Mouse (Mus musculus) liver, embryonic 16.5 days (tissue): ENCODE data around the gene Ddx6. TPM values are rescaled to one million over a fixed set of nuclear protein-coding genes. Genes with fewer than 3 reads are reported as not detected.
A peak's percentile ranks its signal among the peaks of the same experiment; 100 is the strongest.

Source experiments
- ATAC-seq: fragments of 200-750 bp; cut with Nextera tagmentation; 2 replicates; pipeline ENCODE4 v1.8.0; 2017; ENCODE audit warnings: low read depth, mild to moderate bottlenecking, moderate number of reproducible peaks, moderate library complexity
- H3K27ac ChIP-seq: fragments of 300-500 bp; sonication (generic); 2 replicates; pipeline ENCODE4 v1.5.1; 2014; ENCODE audit warnings: mild to moderate bottlenecking, low read length
- H3K27me3 ChIP-seq: fragments of 300-500 bp; sonication (generic); 2 replicates; pipeline ENCODE4 v1.6.1; 2014; ENCODE audit warnings: low read depth, low read length, mixed read lengths; ENCODE audit not compliant: control insufficient read depth, insufficient read depth
- H3K36me3 ChIP-seq: fragments of 300-500 bp; sonication (generic); 2 replicates; pipeline ENCODE4 v1.6.1; 2014; ENCODE audit warnings: mild to moderate bottlenecking; ENCODE audit not compliant: control insufficient read depth, insufficient read depth
- H3K4me1 ChIP-seq: fragments of 300-500 bp; sonication (generic); 2 replicates; pipeline ENCODE4 v1.6.1; 2014; ENCODE audit warnings: low read depth, low read length, mixed read lengths; ENCODE audit not compliant: control insufficient read depth
- H3K4me2 ChIP-seq: fragments of 300-500 bp; sonication (generic); 2 replicates; pipeline ENCODE4 v1.6.1; 2014; ENCODE audit warnings: low read depth, low read length, mixed read lengths
- H3K4me3 ChIP-seq: fragments of 300-500 bp; sonication (generic); 2 replicates; pipeline ENCODE4 v1.5.1; 2014; ENCODE audit warnings: low read depth, mild to moderate bottlenecking, low read length
- H3K9ac ChIP-seq: fragments of 300-500 bp; sonication (generic); 2 replicates; pipeline ENCODE4 v1.6.1; 2014; ENCODE audit warnings: low read depth, low read length
- H3K9me3 ChIP-seq: fragments of 300-500 bp; sonication (generic); replicated peaks from 2 replicates; pipeline ENCODE4 v1.6.1; 2016; ENCODE audit warnings: low read length; ENCODE audit not compliant: control insufficient read depth
- WGBS: fragments of 180-500 bp; shearing (Covaris S2); extraction: QIAGEN DNeasy Blood & Tissue Kit; methylation state at CpG from one replicate; pipeline ENCODE4 v1.1.7; 2014; ENCODE audit not compliant: insufficient replicate concordance; 5-methylcytosine and 5-hydroxymethylcytosine counted together
- polyA plus RNA-seq: library from polyadenylated mRNA; unstranded; fragments of >200 nt; fragmentation: Nextera tagmentation; extraction: Ambion mirVana; gene quantifications from 2 replicates; pipeline ENCODE4 v1.2.1, GENCODE M21; 2015

Gene Ddx6
- polyA plus RNA-seq, 1 experiment from 2014 or later = 4.5 TPM

DNA sequence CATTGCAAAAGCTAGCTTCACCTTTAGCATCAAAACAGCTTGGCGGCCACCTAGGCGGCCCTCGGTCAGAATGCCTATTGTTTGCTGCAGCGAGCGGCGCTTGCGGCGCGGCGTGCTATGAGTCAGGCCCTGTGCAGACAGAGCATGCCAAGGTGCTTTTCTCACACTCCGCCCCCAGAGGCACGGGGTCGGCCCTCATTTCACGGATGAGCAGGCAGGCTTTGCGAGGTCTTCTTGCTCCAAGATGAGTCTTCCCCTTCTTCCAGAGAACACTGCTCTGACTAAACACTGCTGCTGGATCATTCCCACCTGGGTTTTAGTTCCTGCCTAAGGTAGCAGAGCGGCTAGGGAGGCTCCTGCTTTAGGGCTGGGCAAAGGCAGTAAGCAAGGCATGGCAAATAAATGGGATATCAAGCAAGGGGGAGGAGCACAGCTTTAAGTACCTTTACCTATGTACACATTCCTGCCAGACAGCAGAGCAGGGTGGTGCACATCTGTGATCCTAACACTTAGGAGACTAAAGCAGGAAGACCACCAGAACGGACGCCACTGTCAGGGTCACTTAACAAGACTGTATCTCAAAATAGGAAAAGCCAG is 5.7 kb upstream of the Ddx6 start:
- Histone ChIP-seq H3K27me3 (no peaks in the 10 kb centered on the region), H3K4me2 (no peak overlapping the region; the same call in 1 of the 2 replicates), H3K9me3 (no peaks in the 10 kb centered on the region), H3K27ac (no peak overlapping the region), H3K4me3 (no peak overlapping the region), H3K4me1 (peaks cover 8% of the 10 kb centered on the region), H3K36me3 (no peaks in the 10 kb centered on the region), H3K9ac (no peak overlapping the region)
- ATAC-seq = no peak
- 23% methylated on average over 18 of the region's 18 CpGs for WGBS

DNA sequence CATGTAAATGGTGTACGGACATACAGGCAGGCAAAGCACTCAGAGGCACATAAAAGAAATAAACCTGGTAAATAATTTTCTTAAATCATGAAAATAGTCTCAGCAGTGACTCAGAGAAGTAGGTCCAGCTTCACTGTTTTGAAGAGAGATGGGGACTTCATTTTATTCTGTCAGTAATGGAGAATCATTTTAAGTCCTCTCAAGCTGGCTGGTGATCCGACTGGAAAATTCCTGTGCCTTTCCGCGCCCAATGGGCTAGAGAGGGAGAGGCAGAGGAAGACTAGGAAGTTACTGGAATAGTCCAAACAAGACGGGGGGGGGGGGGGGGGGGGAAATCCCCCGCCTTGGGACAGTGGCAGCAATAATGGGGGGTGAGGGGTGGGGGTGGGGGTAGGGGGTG is 5.1 kb upstream of the Ddx6 start:
- Histone ChIP-seq H3K9me3 (no peaks in the 10 kb centered on the region), H3K36me3 (no peaks in the 10 kb centered on the region), H3K4me3 (no peak overlapping the region), H3K27me3 (no peaks in the 10 kb centered on the region), H3K4me1 (peaks cover 8% of the 10 kb centered on the region), H3K27ac (no peak overlapping the region), H3K4me2 (no peak overlapping the region), H3K9ac (no peak overlapping the region)
- ATAC-seq = no peak
- WGBS = 63% methylated on average over 4 of the region's 6 CpGs

DNA sequence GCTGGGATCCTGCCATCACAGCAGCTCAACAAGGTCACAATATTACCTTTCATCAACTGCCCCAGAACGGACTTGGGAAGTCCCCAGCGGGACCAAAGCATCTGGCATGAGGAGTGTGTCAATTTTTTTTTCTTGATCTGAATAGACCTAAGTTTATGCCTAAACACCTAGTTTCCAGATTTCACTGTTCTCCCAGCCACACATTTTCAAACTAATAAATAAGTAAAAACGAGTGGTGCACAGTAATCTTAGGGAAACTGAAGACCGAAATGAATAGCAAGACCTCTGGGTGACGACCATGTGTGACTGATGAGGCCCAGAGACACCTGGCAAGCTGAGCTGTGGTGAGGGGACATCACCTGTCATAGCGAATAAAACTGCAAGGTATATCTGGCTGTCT is 3.9 kb upstream of the Ddx6 start:
- no peaks in the 10 kb centered on the region for H3K27me3 ChIP-seq
- H3K9me3 ChIP-seq = no peaks in the 10 kb centered on the region
- H3K27ac ChIP-seq = no peak overlapping the region
- no peak overlapping the region for H3K4me3 ChIP-seq
- no peaks in the 10 kb centered on the region for H3K36me3 ChIP-seq
- H3K4me1 ChIP-seq = peaks cover 8% of the 10 kb centered on the region
- ATAC-seq = no peak
- H3K4me2 ChIP-seq = no peak overlapping the region
- 79% methylated on average over 6 of the region's 6 CpGs for WGBS
- H3K9ac ChIP-seq = no peak overlapping the region

DNA sequence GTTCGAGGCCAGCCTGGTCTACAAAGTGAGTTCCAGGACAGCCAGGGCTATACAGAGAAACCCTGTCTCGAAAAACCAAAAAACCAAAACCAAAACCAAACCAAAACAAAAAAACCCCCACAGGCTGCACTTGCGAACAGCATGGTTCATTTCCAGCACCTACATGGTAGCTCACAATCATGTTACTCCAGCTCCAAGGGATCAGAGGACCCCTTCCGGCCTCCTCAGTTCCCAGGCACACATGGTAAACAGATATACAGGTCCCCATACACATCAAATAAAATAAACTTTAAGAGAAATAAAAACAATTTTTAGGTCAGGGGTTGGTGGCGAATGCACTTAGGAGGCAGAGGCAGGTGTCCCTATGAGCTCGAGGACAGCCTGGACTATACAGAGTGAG is 1.9 kb upstream of the Ddx6 start:
- no peak for ATAC-seq
- no peaks in the 10 kb centered on the region for H3K27me3 ChIP-seq
- 71% methylated on average over 6 of the region's 6 CpGs for WGBS
- peak overlapping the region; percentile 73 for H3K4me2 ChIP-seq
- H3K36me3 ChIP-seq = peaks cover 6% of the 10 kb centered on the region
- no peaks in the 10 kb centered on the region for H3K9me3 ChIP-seq
- H3K4me1 ChIP-seq = peaks cover 17% of the 10 kb centered on the region
- peak overlapping the region; percentile 98 for H3K27ac ChIP-seq
- H3K9ac ChIP-seq = peak overlapping the region; percentile 100; the same call in 1 of the 2 replicates
- H3K4me3 ChIP-seq = peak overlapping the region; percentile 99

GRCm38 (mm10) chr9:44603454-44604289 is 1.0 kb upstream of the Ddx6 start:
- H3K36me3 ChIP-seq = peaks cover 10% of the 10 kb centered on the region
- ATAC-seq = peak; percentile 57
- H3K4me3 ChIP-seq = peak overlapping the region; percentile 99
- peaks cover 23% of the 10 kb centered on the region for H3K4me1 ChIP-seq
- no peaks in the 10 kb centered on the region for H3K27me3 ChIP-seq
- WGBS = under 1% methylated on average over 38 of the region's 38 CpGs
- H3K9ac ChIP-seq = peak overlapping the region; percentile 100
- H3K27ac ChIP-seq = peak overlapping the region; percentile 98
- no peaks in the 10 kb centered on the region for H3K9me3 ChIP-seq
- H3K4me2 ChIP-seq = peak overlapping the region; percentile 73

DNA sequence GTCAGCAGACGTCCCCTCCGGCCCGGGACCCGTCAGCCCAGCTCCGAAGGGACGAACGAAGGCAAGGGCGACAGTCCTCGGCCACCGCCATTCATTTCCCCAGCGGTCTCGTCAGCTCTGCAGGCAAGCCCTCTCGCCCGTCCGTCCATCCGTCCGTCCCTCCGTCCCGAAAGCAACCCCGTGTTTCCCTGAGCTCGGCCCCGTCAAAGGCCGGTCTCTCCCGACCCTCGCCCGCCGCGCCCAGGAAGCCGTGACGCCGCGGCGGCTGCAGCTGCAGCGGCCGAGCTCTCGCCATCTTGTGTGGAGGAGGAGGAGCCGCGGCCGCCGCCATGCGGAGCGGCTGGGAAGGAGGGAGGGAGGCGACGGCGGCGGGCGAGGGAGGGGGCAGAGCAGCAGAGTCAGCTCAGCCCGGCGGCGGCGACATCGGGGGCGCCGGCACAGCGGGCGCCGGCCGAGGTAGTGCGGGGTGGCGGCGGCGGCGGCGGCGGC is 358 bp upstream of the Ddx6 start:
- under 1% methylated on average over 51 of the region's 65 CpGs for WGBS
- peak overlapping the region; percentile 100 for H3K9ac ChIP-seq
- H3K36me3 ChIP-seq = peaks cover 14% of the 10 kb centered on the region
- peak overlapping the region; percentile 99 for H3K4me3 ChIP-seq
- no peaks in the 10 kb centered on the region for H3K27me3 ChIP-seq
- peak overlapping the region; percentile 98 for H3K27ac ChIP-seq
- H3K4me2 ChIP-seq = peak overlapping the region; percentile 73
- peak; percentile 12; the same call in 1 of the 2 replicates for ATAC-seq
- H3K9me3 ChIP-seq = no peaks in the 10 kb centered on the region
- peaks cover 24% of the 10 kb centered on the region for H3K4me1 ChIP-seq

DNA sequence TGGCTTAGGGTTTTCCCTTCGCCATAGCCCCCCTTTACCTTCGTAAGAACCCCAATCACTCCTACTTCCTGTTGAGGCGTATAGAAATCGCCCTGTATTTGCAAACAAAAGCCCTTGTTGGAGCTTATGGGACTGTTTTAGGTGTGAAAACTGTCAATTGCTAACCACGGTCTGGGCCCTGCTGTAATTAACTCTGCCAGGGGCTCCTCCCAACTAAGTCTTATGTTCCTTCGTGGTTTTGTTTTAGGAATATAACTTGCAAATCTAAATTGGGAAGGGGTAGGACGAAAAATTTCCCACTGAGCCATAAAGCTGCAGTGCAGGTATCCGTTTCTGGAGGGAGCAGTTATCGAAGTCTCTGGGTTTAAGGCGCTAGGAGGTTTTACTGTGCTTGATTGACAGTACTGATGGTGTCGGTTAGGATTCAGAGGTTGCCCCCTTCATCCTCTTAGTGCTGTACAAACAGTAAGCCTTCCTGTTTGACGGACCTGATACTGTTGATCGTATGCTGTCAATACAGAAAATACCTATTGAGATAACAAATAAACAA is 999 bp downstream of the Ddx6 start:
- no peaks in the 10 kb centered on the region for H3K27me3 ChIP-seq
- no peak for ATAC-seq
- under 1% methylated on average over 13 of the region's 13 CpGs for WGBS

GRCm38 (mm10) chr9:44606646-44607045 is 2.0 kb downstream of the Ddx6 start:
- no peak overlapping the region for H3K4me3 ChIP-seq
- H3K36me3 ChIP-seq = peaks cover 29% of the 10 kb centered on the region
- peak overlapping the region; percentile 67 for H3K4me2 ChIP-seq
- WGBS = 57% methylated on average over 4 of the region's 4 CpGs
- H3K27me3 ChIP-seq = no peaks in the 10 kb centered on the region
- H3K9me3 ChIP-seq = no peaks in the 10 kb centered on the region
- ATAC-seq = no peak
- H3K4me1 ChIP-seq = peaks cover 24% of the 10 kb centered on the region
- H3K27ac ChIP-seq = no peak overlapping the region
- H3K9ac ChIP-seq = no peak overlapping the region

More for the DNA sequence above, 999 bp downstream of the Ddx6 start:
- H3K4me2 ChIP-seq = peak overlapping the region; percentile 67
- H3K4me1 ChIP-seq = peaks cover 24% of the 10 kb centered on the region
- peak overlapping the region; percentile 99 for H3K4me3 ChIP-seq
- H3K36me3 ChIP-seq = peaks cover 25% of the 10 kb centered on the region
- H3K9me3 ChIP-seq = no peaks in the 10 kb centered on the region
- peak overlapping the region; percentile 100 for H3K9ac ChIP-seq
- H3K27ac ChIP-seq = peak overlapping the region; percentile 98
